Mouse (Mus musculus): Measurements from ENCODE around the gene Ankrd11.

Gene Ankrd11

GRCm38 (mm10) chr8:122883671-122884070 lies 158.4 kb downstream of the Ankrd11 start:
- no peak for DNase-seq

GRCm38 (mm10) chr8:122880302-122880701 lies 161.8 kb downstream of the Ankrd11 start:
- no peak for DNase-seq

- no peak for DNase-seq
Measured at GRCm38 (mm10) chr8:122878231-122878630, 163.8 kb downstream of the Ankrd11 start.

GRCm38 (mm10) chr8:122875186-122875585 lies 166.9 kb downstream of the Ankrd11 start:
- DNase-seq, result no peak

- no peak for DNase-seq
Measured at GRCm38 (mm10) chr8:122873171-122873570, 168.9 kb downstream of the Ankrd11 start.

GRCm38 (mm10) chr8:122871663-122872062 lies 170.4 kb downstream of the Ankrd11 start:
- no peak for DNase-seq

- peak; percentile 88 to 92 for DNase-seq
Measured at GRCm38 (mm10) chr8:122870377-122870863, 171.7 kb downstream of the Ankrd11 start.

GRCm38 (mm10) chr8:122867982-122868381 lies 174.1 kb downstream of the Ankrd11 start:
- no peak for DNase-seq

GRCm38 (mm10) chr8:122866231-122866630 lies 175.8 kb downstream of the Ankrd11 start:
- no peak for DNase-seq

- no peak for DNase-seq
Measured at GRCm38 (mm10) chr8:122865441-122865840, 176.6 kb downstream of the Ankrd11 start.

- DNase-seq, result no peak
Measured at GRCm38 (mm10) chr8:122864719-122865129, 177.4 kb downstream of the Ankrd11 start.

- no peak for DNase-seq
Measured at GRCm38 (mm10) chr8:122859843-122860242, 182.2 kb downstream of the Ankrd11 start.

- DNase-seq, result no peak
Measured at GRCm38 (mm10) chr8:122856288-122856687, 185.8 kb downstream of the Ankrd11 start.

- DNase-seq, result no peak
Measured at GRCm38 (mm10) chr8:122855123-122855522, 187.0 kb downstream of the Ankrd11 start.

- DNase-seq, result no peak
Measured at GRCm38 (mm10) chr8:122854388-122854787, 187.7 kb downstream of the Ankrd11 start.

- no peak for DNase-seq
Measured at GRCm38 (mm10) chr8:122853340-122853771, 188.7 kb downstream of the Ankrd11 start.

GRCm38 (mm10) chr8:122852546-122852905 lies 189.6 kb downstream of the Ankrd11 start:
- DNase-seq, result no peak

GRCm38 (mm10) chr8:122851692-122852545 lies 190.2 kb downstream of the Ankrd11 start:
- no peak for DNase-seq

GRCm38 (mm10) chr8:122850641-122851240 lies 191.3 kb downstream of the Ankrd11 start:
- DNase-seq, result no peak

- DNase-seq, result no peak
Measured at GRCm38 (mm10) chr8:122849152-122849910, 192.7 kb downstream of the Ankrd11 start.

GRCm38 (mm10) chr8:122847829-122848561 lies 194.1 kb downstream of the Ankrd11 start, which contains the start of gene Cdh15:
TSS of gene Cdh15 (plus strand) at chr8:122847966.
- no peak for DNase-seq

GRCm38 (mm10) chr8:122845662-122846061 lies 196.4 kb downstream of the Ankrd11 start:
- no peak for DNase-seq

All from spleen, adult 18-20 months (tissue).